Mouse (Mus musculus): ENCODE measurements at regions not wholly inside any gene's neighbourhood (a gene's known extent, or its start where the extent isn't known, plus 50 kb on each side); places are given as distances from the start of the nearest gene placed in this dataset.

DNA sequence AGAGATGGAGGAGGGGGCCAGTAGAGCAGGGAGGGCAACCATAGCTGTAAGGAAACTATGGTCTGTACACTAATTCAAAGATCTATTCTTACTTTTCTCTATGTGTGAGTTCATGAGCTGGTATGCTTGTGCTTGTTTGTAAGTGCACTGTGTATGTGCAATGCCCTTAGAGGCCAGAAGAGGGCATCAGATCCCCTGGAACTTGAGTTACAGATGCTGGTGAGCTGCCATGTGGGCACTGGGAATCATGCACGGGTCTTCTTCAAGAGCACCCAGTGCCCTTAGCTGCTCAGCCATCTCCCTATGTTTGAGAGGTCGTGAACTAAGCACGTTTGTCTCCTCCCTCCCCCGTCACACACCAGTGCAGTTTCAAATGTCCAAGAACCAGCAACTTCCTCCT, 68.9 kb downstream of the Tbx3 start:
- peak; percentile 74 for DNase-seq (ENCODE audit: low read depth, low spot score)

DNA sequence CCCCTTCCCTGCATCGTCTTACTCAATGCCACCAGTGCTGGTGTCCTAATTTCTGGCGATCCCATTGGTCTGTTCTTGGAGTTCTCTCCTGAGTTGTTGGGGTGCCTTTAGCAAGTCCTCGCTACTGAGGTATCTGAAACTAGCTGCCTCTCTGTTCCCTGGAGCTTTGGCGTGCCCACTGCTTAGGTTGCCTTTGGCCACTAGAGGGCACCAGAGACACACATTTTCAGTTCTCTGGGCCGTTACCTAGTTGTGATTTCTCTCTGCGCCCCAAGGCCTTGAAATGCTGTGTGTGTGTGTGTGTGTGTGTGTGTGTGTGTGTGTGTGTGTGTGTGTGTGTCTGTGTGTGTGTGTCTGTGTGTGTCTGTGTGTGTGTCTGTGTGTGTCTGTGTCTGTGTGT, 70.6 kb downstream of the Tbx3 start:
- peak; percentile 89 for DNase-seq (ENCODE audit: low read depth, low spot score)

DNA sequence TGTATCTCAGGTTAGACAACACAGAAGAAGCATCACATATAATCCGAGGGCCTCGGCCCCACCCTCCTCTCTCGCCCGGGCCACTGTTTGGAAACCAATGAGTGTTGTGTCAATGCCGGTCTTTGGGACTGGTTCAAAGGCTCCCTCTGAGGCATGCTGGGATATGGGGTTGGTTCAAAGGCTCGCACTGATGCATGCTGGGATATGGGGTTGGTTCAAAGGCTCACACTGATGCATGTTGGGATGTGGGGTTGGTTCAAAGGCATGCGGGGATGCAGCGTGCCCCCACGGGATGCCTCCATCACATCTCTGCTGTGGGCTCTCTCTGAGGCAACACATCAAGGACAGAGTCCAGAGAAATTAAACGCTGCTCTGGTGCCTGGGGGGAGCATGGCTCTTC, 73.3 kb downstream of the Tbx3 start:
- DNase-seq (ENCODE audit: low read depth, low spot score) = peak; percentile 81

DNA sequence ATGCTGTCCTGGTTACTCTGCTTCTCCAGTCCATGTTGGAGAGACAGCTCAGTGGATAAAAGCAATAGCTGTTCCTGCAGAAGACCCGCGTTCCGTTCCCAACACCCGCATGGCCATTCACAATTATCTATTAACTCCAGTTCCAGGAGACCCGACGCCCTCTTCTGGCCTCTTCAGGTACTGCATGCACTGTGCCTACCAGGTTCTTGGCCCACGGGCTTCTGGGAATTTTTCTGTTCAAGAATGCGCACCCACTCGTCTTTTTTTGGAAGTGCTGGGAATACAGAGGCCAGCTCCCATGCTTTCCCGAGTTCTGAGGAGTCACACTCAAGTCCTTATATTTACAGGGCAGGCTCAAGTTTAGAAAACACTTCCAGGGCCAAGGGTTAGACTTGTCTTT, 76.6 kb downstream of the Tbx3 start:
- peak; percentile 92 for DNase-seq (ENCODE audit: low read depth, low spot score)

DNA sequence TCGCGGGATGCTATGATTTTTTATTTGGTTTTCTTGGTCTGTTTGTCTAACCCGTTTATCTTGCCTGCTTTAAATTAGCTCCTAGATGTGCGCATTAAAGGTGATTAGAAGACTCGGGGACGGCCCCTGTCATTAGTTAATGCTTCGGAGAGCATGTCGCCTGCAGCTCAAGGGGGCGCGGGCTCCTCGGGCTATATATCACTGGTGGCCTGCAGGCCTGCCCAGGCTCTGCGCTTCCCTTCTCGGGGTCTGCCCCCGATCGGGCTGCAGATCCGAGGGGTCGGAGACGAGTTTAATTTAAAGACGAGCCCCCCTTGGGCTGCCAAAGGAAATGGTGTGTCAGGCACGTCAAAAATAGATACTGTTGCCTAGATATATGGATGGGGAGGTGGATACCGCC, 78.2 kb downstream of the Tbx3 start:
- no peak for DNase-seq (ENCODE audit: low read depth, low spot score)

DNA sequence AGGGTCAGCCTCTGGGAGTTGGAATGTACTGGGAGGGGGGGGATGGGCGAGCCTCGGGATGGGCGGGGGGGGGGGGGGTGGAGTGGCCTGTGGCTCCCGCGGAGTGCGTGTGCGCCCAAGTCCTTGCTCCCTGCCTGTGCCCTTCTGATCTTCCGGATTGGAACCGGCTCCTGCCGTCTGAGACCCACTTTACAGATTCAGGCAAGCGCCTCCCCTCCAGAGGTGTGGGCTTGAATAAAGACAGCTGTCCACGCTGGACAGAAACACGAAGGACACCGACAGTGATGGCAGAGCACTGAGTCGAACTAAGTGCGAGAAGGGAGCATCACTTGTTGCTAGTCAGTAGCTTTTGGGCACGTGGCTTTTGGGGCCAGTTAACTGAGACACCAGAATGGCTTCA, 78.7 kb downstream of the Tbx3 start:
- DNase-seq (ENCODE audit: low read depth, low spot score) = no peak

DNA sequence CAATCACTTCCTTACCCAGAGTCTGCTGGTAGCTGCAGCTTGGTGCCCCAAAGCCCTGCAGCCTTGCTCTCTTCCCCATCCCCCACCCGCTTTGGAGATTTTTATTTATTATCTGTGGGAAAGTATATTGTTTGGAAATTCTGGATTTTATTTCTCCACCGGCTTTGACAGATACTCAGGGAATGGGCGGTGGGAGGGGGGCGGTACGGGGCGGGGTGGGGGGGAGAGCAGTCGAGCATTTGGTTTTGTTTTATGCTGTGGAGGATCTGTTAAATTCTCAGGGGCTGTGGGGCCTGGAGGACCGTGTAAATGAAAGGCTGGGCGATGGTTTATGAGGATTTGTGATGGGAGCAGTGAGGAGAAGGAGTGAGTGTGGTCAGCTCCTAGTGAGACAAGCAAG, 76.7 kb upstream of the Tbx5 start:
- no peak for DNase-seq (ENCODE audit: low read depth, low spot score)

DNA sequence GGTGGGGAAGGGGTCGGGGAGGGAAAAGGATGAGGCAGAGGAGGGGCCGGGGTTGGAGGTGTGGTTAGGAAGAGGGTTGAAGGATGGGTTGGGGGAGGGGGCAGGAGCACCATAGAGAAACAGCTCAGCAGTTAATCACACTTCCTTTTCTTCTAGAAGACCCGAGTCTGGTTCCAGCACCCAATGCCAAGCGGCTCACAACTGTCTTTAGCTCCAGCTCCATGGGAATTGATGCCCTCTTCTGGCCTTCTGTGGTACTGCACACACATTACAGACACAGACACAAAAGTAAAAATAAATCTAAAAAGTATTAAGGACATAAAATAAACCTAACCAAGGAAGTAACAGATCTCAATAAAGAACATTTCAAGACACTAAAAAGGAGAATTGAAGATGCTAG, 73.6 kb upstream of the Tbx5 start:
- DNase-seq (ENCODE audit: low read depth, low spot score) = peak; percentile 78

DNA sequence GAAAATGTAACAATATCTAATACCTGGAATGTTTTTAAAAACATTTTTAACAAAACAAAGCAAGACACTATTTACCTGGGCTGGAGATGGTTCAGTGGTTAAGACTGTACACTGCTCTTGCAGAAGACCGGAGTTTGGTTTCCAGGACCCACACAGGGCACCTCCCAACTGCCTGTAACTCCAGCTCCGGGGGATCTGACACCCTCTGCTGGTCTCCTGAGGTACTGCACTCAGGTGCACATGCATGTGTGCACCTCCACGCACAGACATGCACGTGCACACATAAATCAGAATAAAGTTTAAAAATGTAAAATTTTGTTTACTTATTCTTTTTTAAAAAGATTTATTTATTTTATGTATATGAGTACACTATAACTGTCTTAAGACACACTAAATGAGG, 70.4 kb upstream of the Tbx5 start:
- peak; percentile 87 for DNase-seq (ENCODE audit: low read depth, low spot score)

DNA sequence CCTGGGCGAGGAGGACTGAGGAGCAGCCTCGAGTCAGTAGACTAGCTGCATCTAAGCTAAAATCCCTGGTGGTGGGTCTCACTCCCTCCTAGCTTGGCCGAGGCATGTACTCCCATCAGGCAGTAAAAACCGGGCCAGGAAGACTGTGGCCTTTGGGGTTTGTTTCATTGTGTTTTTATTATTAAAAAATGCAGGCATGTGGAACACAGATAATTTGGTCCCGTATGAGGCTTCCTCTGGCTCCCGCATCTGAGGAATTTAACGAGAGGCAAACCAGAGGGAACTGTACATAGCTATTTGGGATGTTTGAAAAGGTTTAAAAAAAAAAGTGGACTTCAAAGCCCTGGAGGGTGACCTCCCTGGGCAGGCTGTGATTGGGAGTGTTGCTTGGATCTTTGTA, 69.1 kb upstream of the Tbx5 start:
- DNase-seq (ENCODE audit: low read depth, low spot score) = no peak

DNA sequence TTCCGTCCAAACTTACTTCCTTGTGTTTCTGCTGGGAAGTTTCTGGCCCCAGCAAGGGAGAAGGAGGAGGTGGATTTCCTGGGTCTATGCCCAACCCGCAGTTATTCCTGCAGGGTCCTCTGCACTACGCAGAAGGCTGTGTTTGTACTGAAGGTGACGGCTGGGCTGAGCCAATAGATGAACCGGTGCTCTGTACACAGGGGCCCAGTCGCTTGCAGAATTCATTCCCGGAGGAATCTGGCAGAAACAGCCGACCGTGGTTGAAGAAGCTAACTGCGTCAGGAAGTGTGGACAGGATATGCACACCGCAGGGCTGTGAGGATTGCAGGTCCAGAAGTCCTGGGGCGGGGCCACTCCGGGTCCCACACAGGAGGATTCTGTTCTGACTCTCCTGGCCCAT, 66.1 kb upstream of the Tbx5 start:
- peak; percentile 33 for DNase-seq (ENCODE audit: low read depth, low spot score)

DNA sequence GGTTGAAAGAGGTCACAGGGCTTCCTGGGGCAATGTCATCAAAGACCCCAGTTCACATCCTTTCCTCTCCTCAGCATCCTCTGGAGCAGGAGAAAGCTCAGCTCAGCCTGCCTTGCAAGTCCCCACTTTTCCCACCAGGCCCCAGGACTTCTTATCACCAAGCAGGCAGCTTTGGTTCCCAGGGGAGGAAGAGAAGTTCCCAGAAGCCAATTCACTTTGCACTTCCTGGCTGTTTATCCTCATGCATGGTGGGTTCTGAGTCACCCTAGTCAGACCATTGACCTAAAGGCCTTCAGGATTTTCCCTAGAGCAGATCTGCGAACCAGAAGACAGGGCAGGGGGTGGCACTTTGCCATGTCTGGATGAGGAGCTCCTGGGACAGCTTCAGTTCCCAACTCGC, 61.5 kb upstream of the Tbx5 start:
- no peak for DNase-seq (ENCODE audit: low read depth, low spot score)

DNA sequence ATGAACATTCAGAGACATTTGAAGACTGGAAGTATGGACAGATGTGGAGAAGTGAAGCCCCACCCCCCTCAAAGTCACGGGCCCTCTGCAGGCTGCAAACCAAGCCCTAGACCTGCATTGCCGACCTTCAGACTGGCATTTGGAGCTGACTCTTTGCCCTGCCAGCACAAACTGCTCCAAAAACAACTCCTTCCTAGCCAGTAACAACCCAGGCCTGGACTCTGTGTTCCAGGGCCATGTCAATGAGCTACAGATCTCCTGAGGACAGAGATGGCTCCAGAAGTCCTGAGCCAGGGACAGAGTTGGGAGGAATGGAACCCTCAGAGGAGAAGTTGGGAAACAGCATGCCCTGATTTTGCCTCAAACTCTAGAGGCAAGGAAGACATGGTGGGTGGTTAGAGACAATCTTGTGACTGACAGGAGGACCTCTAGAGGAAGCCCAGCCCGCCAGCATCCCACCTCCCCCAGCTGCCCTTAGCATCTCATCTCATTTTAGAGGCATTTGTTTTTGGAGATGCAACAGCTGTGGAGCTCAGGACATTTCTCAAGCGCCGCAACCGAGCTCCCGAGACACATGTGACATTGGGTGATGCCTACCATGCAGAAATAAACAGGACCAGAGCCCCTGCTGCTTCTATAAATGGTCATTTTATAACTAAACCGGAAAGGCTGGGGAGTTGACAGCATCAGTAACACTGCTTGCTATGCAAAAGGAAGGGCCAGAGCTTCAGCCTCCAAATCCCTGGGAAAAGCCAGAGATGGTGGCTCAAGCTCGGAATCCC, 56.2 kb upstream of the Tbx5 start:
- no peak for DNase-seq (ENCODE audit: low read depth, low spot score)

DNA sequence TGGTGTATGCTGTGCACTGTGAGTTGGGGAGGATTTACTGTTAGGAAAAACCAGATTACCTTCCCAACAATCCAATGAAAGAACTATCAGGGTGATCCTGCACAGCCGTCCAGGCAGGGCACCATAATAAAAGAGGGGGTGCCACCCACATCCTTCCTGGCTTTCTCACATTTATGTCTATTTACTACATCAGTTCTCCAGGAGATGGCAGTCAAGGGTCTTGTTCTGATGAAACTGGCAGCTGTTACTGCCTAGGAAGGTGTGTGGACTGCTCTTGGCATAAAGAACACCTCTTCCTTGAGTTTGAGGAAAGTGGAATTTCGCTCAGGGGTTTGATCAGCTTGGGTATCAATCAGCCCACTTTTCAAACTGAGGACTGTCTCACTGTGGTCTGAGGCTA, 54.6 kb upstream of the Tbx5 start:
- peak; percentile 47 for DNase-seq (ENCODE audit: low read depth, low spot score)

DNA sequence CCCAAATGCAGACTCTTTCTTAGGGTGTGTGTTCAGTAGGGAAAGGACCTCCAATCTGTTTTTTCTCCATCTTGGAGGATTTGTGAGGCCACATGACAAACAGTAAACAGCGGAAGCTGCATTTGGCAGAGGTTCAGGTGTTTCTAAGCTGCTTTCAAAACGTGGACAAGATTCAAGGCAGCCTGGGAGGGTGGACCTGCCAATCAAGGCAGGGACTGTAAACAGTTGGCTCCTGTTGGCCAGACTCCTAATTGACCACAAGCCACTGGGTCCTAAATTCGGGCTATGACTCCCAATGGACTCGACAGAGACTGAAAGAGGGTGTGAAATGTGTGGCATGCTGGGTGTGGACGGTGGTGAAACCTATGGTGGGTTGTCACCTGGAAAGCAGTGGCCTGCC, 51.1 kb upstream of the Tbx5 start:
- DNase-seq (ENCODE audit: low read depth, low spot score) = no peak

Data from ZHBTc4 (cell line).